Mouse (Mus musculus): ENCODE measurements around the gene Izumo4.

Izumo4 gene

DNA sequence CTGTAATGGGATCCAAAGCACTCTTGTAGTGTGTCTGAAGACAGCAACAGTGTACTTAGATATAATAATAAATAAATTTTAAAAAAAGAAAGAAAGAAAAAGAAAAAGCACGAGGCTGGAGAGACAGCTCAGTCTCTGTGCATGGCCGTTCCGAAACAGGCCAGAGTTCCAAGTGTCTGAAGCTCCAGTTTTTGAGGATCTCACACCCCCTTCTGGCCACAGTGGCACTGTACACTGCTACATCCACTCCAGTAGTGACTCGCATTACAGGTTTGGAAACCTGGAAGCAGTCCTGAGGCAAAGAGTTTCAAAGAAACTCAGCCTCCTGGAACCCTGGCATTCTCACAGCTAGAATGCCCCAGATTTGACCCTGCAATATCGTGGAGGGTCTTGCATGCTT lies 14.1 kb upstream of the Izumo4 start:
- DNase-seq (ENCODE audit: low spot score) = no peak

DNA sequence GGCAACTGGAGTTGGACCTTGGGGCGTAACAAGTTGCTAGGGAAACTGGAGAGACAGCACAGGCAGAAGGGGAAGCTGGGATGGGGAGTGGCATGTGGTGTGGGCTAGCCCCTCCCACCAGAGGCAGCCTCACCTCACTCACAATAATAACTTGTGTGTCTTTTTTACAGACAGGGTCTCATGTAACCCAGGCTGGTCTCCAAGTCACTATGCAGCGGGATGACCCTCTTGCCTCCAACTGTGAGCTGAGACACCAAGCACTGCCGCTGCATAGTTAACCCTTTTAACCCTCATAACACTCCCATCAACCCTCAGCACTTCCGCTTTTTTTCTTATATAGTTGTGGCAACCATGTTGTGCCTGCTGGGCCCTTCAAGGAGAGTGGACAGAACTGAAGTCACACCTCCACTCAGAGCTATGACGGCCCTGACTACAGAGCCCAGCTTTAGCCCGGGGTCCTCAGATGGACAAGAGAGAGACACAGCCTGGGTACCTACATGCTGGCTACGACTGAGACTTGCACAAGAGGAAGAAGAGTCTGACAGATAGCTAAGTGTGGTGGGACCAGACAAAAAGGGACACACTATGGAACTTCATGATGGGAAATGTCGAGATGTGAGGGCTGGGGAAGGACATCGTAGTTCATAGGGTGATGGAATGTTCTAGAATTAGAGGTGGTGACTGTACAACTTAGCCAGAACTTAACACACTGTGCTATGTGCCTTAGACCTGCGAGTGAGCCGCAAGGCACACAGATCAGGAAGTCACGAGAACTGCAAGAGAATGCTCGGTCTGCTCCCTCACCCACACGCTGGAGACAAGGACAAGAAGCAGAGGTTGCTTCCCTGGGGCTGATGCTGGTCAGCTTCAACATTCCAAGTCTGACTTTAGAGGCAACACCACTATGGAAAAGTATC lies 9.5 kb upstream of the Izumo4 start:
- DNase-seq (ENCODE audit: low spot score) = no peak

DNA sequence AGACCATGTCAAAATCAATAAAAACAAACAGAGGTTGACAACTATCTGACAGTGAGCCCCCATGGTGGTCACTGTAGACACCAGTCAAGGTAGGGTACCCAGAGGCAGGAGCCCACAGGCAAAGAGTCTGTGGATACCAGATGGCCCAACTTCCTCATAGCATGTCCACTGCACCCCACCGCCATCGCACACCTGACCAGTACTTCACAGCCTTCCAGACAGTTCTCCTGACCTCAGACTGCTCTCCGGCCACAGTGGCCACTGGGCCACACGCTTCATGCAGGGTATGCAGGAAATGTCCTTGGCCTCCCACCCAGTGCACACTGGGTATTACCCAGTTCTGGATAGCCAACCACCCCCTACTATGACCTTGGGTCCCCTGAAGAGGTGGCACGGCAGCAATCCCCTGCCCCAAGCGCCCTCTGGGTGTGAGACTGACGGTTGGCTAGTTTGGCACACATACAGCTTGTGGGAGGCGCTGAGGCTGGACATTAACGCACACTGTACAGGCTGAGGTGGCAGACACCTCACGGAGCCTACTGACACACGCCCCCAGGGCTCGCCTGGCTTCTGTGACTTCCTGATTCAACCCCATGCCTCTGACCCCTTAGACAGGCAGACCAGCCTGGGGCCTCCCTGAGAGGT lies 8.5 kb upstream of the Izumo4 start:
- no peak for DNase-seq (ENCODE audit: low spot score)

DNA sequence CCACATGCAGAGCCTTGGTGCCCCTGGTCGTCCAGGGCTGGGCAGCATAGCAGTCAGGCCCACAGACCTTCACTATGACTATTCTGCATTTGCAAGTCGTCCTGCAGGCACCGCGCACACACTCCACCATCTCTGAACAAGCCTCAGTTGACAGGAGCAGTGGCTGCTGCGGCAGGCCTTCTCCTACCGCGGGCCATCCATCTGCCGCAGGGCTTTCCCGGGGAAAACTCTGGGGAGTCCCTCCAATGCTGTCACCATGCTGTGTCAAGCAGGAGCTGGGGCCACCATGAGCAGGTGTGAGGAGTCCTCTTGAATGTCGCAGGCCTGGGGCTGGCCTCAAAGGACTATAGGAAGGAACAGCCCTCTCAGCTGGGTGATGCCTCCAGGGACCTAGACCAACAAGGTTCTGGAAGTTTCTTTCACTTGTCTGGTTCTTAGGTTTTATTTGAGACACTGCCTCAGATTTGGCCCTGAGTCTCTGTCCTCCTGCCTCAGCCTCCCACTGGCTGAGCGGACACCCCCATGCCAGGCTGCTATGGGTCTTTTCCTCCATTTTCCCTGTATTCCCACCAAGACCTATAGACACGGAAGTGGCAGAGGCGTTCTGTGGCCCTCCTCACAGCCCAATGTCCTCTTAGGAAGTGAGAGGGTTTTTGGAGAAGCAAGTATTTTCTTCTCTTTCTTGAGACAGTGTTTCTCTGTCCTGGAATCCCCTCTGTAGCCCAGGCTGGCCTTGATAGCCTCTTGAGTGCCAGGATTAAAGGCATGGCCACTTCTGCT lies 7.6 kb upstream of the Izumo4 start:
- DNase-seq (ENCODE audit: low spot score) = no peak

DNA sequence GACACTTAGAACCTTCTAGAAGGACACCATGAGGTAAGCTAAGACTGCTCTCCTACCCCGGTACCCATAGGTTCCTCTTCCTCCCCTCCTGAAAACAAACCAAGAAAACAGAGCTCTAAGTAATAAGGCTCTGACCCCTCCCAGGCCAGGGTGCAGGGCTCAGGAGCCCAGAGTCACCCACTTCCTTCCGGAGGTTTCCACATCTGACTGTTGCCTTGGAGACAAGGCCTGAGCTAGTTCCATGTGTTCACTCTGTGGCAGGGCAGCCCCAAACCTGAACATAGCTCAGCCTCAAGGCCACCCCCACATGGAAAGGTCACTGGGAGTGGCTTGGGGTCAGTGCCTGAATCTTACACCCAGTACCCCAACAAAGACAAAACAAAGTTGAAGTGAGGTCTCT lies 6.8 kb upstream of the Izumo4 start:
- no peak for DNase-seq (ENCODE audit: low spot score)

DNA sequence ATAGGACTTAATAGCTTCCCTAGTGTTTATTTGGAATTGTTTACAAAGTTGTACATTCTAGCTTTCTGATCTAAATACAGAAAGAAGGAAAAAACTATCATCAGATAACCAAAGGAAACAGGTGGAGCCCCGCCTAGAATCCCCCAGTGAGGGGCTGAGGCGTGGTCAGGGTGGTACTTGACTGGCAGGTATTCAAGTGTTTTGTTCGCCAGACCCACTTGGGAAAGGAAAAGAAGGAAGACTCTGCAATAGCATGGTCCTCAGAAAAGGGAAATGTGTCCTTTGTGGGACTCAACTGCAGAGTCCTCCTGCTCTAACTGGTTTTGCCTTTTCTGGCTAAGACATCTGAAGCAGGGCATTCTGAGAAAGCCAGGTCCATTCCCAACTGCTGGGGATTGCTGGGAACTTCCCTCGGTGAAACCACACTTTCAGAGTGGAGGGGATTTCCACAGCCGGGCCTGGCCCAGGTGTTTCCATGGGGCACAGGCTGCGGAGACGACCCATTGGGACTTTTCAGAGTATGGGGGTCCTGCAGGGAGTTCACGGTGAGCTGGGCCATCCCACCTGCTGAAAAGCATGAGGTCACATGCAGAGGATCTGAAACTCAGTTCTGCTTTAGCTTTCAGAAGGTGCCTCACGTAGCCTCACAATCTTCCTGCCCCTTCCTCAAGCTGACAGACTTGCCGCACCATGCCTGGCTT lies 6.0 kb upstream of the Izumo4 start:
- DNase-seq (ENCODE audit: low spot score) = no peak

DNA sequence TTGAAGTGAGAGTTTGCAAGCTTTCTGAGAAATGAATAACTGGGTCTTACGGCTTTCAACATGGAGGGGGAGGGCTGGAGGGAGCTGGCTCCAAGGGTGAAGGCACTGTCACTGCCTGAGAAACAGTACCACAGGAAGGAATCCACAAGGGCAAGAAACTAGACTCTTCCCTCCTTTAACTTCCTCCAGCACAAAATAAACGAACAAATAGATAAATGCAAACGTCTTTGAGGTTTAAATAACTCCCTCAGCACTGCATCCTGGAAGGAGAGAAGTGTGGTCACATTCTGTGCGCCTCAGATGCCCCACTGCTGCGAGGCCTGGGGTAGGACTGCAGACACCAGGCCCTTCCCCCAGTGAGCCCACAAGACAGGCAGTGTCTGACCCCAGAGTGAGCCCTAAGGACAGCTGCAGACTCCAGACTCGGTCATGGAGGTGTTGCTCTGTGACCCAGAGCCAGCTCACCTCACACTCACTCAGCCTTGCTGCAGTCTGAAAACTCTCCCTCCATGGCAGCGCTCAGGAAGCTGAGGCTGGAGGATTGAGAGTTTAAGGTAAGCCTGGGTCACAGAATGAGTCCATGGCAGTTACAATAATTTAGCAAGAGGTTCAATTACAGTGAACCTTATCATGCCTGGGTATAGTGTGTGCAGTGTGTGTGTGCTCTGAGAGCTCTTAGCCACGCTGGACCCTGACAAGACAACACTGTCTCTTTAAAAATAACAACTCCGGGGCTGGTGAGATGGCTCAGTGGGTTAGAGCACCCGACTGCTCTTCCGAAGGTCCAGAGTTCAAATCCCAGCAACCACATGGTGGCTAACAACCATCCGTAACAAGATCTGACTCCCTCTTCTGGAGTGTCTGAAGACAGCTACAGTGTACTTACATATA lies 5.2 kb upstream of the Izumo4 start:
- DNase-seq (ENCODE audit: low spot score) = no peak

DNA sequence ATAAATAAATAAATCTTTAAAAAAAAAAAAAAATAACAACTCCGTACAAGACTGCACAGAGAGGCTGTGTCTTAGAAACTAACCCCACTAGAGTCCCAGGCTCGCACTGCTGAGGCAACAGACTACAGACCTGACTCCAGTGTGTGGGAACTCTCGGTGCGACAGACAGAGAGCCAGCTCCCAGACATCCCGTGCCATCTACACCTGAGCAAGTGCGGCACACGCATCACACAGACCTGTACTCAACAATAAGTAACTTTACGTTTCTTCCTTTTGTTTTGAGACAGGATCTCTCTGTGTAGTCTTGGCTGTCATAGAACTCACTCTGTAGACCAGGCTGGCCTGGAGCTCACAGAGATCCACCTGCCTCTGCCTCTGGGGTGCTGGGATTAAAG lies 4.6 kb upstream of the Izumo4 start:
- no peak for DNase-seq (ENCODE audit: low spot score)

DNA sequence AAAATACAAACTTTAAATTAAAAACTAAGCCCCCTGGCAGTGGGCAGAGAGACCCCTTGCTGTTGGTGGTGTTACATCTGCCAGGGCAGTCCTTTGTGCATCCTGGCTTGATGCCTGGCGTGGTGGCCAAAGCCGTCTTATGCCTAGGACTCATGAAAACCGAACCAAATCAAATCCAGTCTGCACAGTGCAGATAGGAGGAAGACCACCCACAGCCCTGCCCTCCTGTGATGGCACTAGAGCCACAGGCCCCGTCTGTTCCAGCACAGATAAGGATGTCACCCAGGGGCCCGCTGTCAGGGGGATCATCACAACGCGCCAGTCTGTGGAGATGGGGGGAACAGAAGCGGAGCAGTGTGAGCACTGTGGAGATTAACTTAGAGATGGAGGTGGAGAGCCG lies 4.2 kb upstream of the Izumo4 start:
- DNase-seq (ENCODE audit: low spot score) = no peak

DNA sequence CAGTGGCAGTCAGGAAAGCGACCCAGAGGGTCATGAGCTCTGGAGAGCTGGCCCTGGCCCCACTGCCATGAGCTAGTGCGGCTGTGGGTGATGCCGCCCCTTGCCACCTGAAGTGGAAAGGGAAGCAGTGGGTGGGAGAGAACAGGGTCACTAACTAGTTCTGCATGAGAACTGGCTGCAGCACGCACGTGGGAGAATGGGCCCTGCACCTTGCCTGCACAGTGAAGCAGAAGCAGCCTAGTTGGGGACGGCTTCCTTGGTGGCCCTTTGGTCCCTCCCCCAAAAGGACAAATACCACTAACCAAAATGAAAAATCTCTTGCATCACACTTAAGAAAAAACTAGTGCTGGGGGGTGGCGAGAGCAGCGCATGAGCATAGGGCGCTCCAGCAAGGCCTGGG lies 3.4 kb upstream of the Izumo4 start:
- DNase-seq (ENCODE audit: low spot score) = no peak

DNA sequence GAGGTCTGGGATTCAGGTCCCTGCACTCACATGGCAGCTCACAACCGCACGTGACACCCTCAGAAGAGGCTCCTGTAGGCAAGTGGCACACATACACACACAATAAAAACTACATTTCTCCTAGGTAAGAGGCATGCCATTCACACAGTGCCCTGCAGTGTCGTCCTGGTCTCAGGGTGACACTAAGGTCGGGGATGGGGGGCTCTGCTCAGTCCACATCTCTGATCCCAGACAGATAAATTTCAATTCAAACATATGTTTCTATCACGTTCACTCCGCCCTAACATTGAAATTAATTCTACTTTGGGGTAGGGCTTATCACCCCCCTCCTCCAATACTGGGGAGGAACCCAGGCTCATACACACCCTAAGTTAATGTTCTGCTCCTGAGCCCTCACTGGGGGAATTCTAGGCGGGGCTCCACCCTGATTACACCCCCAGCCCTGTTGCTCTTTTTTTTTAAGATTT lies 1.9 kb upstream of the Izumo4 start:
- no peak for DNase-seq (ENCODE audit: low spot score)

DNA sequence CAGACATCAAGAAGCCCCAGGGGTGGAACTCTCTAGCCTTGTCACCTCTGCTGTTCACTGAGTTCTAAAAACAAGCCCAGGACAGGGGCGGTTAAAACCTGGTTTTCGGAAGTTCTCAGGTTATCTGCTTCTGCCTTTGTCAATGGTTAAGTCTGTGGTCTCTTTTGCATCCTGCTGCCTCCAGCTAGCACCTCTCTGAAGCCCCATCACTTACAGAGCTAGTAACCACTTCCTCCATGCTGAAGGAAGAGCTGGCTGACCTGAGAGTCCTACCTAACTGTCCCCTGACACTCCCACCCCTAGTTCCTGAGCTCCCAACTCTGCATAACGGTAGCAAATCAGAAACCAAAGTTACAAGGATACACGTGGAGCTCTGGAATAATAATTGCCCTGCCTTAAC lies 1.3 kb upstream of the Izumo4 start:
- no peak for DNase-seq (ENCODE audit: low spot score)

DNA sequence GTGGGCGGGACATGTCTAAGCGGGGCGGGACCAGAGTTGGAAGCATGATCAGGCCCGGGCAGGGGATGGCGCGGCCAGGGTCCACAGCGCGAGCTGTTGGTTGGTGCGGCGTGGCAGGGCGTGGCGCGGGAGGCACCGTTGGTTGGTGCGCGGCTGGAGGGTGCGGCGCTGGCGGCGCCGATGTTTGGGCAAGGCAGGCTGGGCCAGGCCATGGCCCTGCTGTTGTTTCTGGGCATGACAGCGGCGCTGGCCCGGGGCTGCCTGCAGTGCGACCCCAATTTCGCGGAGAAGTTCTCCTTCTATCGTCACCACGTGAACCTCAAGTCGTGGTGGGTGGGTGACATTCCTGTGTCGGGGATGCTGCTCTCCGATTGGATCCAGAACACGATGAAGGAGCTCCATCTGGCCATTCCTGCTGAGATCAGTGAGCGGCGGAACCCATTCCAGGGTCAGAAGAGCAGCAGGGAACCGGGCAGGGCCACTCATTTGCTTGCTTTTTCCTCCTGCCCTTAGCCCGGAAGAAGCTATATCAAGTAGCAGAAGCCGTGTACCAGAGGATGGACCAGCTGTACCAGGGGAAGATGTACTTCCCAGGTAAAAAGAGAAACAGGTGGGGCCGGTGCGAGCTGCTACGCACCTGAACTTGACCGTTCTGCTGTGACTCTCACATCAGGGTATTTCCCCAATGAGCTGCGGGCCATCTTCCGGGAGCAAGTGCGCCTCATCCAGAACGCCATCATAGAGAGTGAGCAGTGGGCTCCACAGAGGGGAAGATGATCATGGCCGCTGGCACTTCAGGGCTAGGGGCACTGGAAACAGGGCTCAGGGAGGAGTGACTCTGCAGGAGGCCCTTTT lies 779 bp downstream of the Izumo4 start:
- DNase-seq (ENCODE audit: low spot score) = peak; percentile 83

DNA sequence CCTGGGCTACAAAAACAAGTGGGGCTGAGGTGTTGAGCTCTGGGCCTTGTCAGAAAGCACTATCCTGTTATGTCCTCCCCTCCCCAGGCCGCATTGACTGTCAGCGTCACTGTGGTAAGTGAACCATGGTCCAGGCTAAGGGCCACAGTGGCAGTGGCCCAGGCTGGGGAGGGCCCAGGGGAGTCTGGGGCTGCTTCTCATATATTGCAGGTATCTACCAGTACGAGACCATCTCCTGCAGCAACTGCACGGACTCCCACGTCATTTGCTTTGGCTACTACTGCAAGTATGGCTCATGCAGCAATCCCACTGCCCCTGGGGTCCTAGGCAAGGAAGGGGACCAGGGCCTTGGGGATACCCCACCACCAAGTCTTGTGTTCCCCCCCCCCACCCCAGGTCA lies 1.7 kb downstream of the Izumo4 start:
- DNase-seq (ENCODE audit: low spot score) = no peak

DNA sequence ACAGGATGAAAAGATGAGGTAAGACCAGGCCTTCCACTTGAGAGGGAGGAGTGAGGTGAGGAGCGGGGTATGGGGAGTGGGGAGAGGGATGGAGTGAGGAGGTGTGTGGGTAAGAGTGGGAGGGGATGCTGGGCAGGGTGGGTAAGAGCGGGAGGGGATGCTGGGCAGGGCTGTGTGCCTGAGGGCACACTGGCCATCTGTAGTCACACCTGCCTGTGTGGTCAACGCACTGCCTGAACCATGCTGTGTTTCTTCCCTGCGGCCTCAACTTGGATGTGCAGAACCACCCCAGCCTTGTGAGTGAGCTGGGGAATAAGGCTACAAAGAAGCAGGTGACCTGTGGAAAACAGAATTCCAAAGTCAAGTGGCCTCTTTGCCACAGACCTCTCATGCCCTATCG lies 2.4 kb downstream of the Izumo4 start:
- DNase-seq (ENCODE audit: low spot score) = no peak

DNA sequence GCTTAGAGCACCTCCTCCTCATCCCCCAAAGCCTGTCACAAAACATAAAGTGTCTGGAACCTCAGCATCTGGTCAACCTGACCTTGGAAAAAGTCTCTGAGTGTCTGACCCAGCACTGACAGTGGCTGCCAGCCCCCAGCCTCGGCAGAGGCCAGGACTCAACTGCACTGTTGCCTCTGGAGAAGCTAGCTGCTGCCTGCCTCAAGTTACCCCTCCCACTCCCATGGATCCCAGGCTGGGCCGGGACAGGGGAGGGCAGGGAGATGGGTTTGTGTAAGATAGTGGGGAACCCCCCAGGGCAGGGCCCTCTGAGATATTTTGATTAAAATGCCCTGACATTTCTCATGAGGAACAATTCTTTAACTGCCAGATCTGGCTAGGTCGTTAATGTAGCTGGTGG lies 3.0 kb downstream of the Izumo4 start:
- no peak for DNase-seq (ENCODE audit: low spot score)

DNA sequence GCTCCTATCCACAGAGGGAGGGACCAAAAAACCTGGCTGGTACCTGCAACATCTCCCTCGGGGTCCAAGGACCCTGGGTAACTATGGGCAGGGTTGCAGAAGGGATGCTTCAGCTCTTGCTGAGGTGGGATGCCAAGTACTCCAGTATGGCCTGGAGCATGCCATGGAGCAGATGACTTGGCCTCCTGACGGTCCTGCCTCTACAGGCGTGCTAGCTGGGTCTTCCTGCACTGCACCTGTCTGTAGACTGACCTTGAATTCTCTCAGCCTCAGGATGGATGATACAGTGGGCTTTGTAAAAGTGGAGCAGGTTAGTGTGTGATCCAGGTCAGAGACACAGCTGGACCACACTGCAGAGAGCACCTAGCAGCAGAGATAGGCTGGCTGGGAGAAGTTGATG lies 3.5 kb downstream of the Izumo4 start:
- no peak for DNase-seq (ENCODE audit: low spot score)

DNA sequence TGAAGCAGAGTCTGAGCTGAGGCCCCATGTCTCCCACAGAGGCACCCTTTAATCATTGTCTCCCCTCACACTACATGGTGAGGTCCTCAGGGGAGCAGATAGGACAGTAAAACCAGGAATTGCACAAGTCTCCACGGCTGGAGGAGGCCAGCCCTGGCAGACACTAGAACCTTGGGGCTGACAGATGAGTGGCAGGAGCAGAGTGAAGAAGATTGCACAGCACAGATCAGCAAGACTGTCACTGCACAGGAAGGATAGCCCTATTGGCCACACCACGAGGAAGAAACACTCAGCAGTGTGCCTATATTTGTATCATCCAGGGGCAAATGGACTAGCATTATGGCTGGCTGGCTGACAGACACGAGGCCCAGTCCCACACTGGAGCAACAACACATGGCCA lies 8.8 kb downstream of the Izumo4 start:
- DNase-seq (ENCODE audit: low spot score) = no peak

DNA sequence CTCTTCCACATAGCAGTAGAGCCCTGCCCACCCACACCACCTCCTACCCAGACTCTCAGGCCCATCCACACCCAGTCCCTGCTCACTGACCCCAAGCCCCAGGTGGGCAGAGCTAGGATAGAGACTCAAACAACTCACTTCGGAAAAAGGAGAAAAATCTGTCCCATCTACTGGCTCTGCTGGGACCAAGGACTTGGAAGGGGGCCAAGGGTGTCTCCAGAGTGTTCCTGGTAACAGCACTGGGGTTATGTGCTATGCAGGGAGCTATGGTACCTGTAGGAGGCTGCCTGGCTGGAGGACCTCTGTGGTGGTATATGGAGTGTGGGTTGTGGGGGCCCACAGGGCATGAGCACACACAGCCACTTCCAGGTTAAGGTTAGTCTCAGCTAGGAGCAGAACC lies 15.3 kb downstream of the Izumo4 start:
- no peak for DNase-seq (ENCODE audit: low spot score)

Data from urinary bladder, postnatal 10 days (tissue).